ENCODE assay signal across 8 mouse cellular contexts in genomic region chr8:95488698-95489332, GRCm38 (mm10). TPM values are rescaled to one million over a fixed set of nuclear protein-coding genes. Genes with fewer than 3 reads are reported as not detected.
A peak's percentile ranks its signal among the peaks of the same experiment; 100 is the strongest.
DNase-seq lines count a peak whose midpoint lies in the region; ATAC-seq lines count a peak whose summit lies in the region.

No protein-coding gene starts in this region.

- H3K4me2 ChIP-seq in hindbrain, embryonic 14.5 days (replicated peaks), result peak overlapping the region; percentile 95

- ATAC-seq in hindbrain, embryonic 14.5 days (ENCODE audit: low FRiP score), result peak; percentile 93

- WGBS in hindbrain, embryonic 14.5 days, result 4% methylated on average over 17 of the region's 42 CpGs

- H3K27ac ChIP-seq in hindbrain, embryonic 14.5 days, result no peak overlapping the region

- peaks cover 28% of the 10 kb centered on the region for H3K36me3 ChIP-seq in hindbrain, embryonic 14.5 days (replicated peaks; ENCODE audit: control insufficient read depth, insufficient read depth)

- H3K9ac ChIP-seq in hindbrain, embryonic 14.5 days, result peak overlapping the region; percentile 97

- peaks cover 13% of the 10 kb centered on the region for H3K4me1 ChIP-seq in hindbrain, embryonic 14.5 days (replicated peaks; ENCODE audit: control insufficient read depth, insufficient read depth, low read length)

- no peaks in the 10 kb centered on the region for H3K9me3 ChIP-seq in hindbrain, embryonic 14.5 days (ENCODE audit: control insufficient read depth, low read length)

- H3K27me3 ChIP-seq in hindbrain, embryonic 14.5 days (ENCODE audit: control insufficient read depth, insufficient read depth, low read length), result no peaks in the 10 kb centered on the region

- peak; percentile 79 for DNase-seq in R1 (ENCODE audit: low read depth, low spot score)
- DNase-seq in cerebellum, postnatal 14 days, result peak; percentile 93
- DNase-seq in frontal cortex, postnatal 25 days (ENCODE audit: low spot score in 2 of 2), result peak; percentile 54 to 72
- peak; percentile 84 for DNase-seq in hindbrain, embryonic 14.5 days (ENCODE audit: low spot score)
- DNase-seq in left cerebral cortex, adult 11 months (ENCODE audit: low spot score), result peak; percentile 44
- peak; percentile 93 to 94 for DNase-seq in lung, postnatal 4 days
- DNase-seq in retina, postnatal 1 day, result peak; percentile 91
- peak; percentile 72 to 81 for DNase-seq in urinary bladder, adult 18-20 months (ENCODE audit: low spot score in 2 of 2)

- H3K4me3 ChIP-seq in hindbrain, embryonic 14.5 days (replicated peaks; ENCODE audit: low read length), result peak overlapping the region; percentile 95

RNA-seq across cellular contexts. Expression of gene Csnk2a2, which starts 1.0 kb away (rescaled TPM):
- polyA plus RNA-seq in hindbrain, embryonic 14.5 days (2014; fragmentation: Nextera tagmentation; extraction: Ambion mirVana), result 15.8 and 16.1 TPM in 2 replicates

RNA-seq across cellular contexts. Expression of gene Ccdc113, which starts 45.1 kb away (rescaled TPM):
- polyA plus RNA-seq in hindbrain, embryonic 14.5 days (2014; fragmentation: Nextera tagmentation; extraction: Ambion mirVana), result 3.1 and 3.4 TPM in 2 replicates

RNA-seq across cellular contexts. Expression of gene Cfap20, which starts 54.1 kb away (rescaled TPM):
- polyA plus RNA-seq in hindbrain, embryonic 14.5 days (2014; fragmentation: Nextera tagmentation; extraction: Ambion mirVana), result 128 and 139 TPM in 2 replicates
